Mouse (Mus musculus) layer of hippocampus, adult 11-12 months (tissue): ENCODE measurements around the gene Psenen.

Experiments used
- DNase-seq: peaks from one replicate; pipeline ENCODE4 v3.0.0; 2022; ENCODE audit warnings: low spot score

Psenen gene

GRCm38 (mm10) chr7:30588676-30589434 is 25.4 kb upstream of the Psenen start, which contains the start of gene Kmt2b:
Kmt2b (minus strand) TSS chr7:30588726.
- peak; percentile 97 for DNase-seq

- DNase-seq = peak; percentile 47
Observed at GRCm38 (mm10) chr7:30587842-30588667, 24.6 kb upstream of the Psenen start.

- no peak for DNase-seq
Observed at GRCm38 (mm10) chr7:30586455-30587020, 23.1 kb upstream of the Psenen start.

- DNase-seq = no peak
Observed at GRCm38 (mm10) chr7:30585170-30585569, 21.7 kb upstream of the Psenen start.

- no peak for DNase-seq
Observed at GRCm38 (mm10) chr7:30584339-30584738, 20.9 kb upstream of the Psenen start.

GRCm38 (mm10) chr7:30581547-30581946 is 18.1 kb upstream of the Psenen start:
- no peak for DNase-seq

- no peak for DNase-seq
Observed at GRCm38 (mm10) chr7:30579950-30580349, 16.5 kb upstream of the Psenen start.

GRCm38 (mm10) chr7:30572969-30573368 is 9.5 kb upstream of the Psenen start:
- no peak for DNase-seq

GRCm38 (mm10) chr7:30572389-30572788 is 9.0 kb upstream of the Psenen start:
- no peak for DNase-seq

- no peak for DNase-seq
Observed at GRCm38 (mm10) chr7:30567555-30567954, 4.1 kb upstream of the Psenen start.

GRCm38 (mm10) chr7:30566033-30566432 is 2.6 kb upstream of the Psenen start:
- no peak for DNase-seq

GRCm38 (mm10) chr7:30564970-30565571 is 1.6 kb upstream of the Psenen start, which contains the start of gene Igflr1:
Igflr1 (plus strand) TSS chr7:30565427.
- DNase-seq = no peak

GRCm38 (mm10) chr7:30563906-30564280 is 466 bp upstream of the Psenen start:
- no peak for DNase-seq

- DNase-seq = no peak
Observed at GRCm38 (mm10) chr7:30562526-30563116, 806 bp downstream of the Psenen start.

GRCm38 (mm10) chr7:30560296-30560695 is 3.1 kb downstream of the Psenen start:
- no peak for DNase-seq

- peak; percentile 99 for DNase-seq
Observed at GRCm38 (mm10) chr7:30559443-30559954, 3.9 kb downstream of the Psenen start, which contains the start of gene Lin37. Lin37 (minus strand) TSS chr7:30559838.

GRCm38 (mm10) chr7:30558656-30559442 is 4.6 kb downstream of the Psenen start:
- DNase-seq = no peak

- no peak for DNase-seq
Observed at GRCm38 (mm10) chr7:30557901-30558514, 5.4 kb downstream of the Psenen start.

GRCm38 (mm10) chr7:30556894-30557536 is 6.4 kb downstream of the Psenen start:
- no peak for DNase-seq
